Mouse (Mus musculus) lung, embryonic 14.5 days (tissue): ENCODE measurements around the gene Fbxw4. TPM values are rescaled to one million over a fixed set of nuclear protein-coding genes. Genes with fewer than 3 reads are reported as not detected.

ENCODE experiments used
- ATAC-seq: fragments of 200-750 bp; cut with Nextera tagmentation; 2 replicates; pipeline ENCODE4 v1.8.0; 2017; ENCODE audit warnings: mild to moderate bottlenecking, moderate TSS enrichment, moderate library complexity; ENCODE audit not compliant: insufficient read depth
- DNase-seq: peaks from one replicate; pipeline ENCODE4 v3.0.0-alpha.2; 2015
- H3K27ac ChIP-seq: fragments of 300-500 bp; sonication (generic); 2 replicates; pipeline ENCODE4 v1.5.1; 2014; ENCODE audit warnings: low read depth, mild to moderate bottlenecking, moderate library complexity
- H3K27me3 ChIP-seq: fragments of 300-500 bp; sonication (generic); 2 replicates; pipeline ENCODE4 v1.6.1; 2014; ENCODE audit warnings: low read length, control low read depth; ENCODE audit not compliant: insufficient read depth
- H3K36me3 ChIP-seq: fragments of 300-500 bp; sonication (generic); 2 replicates; pipeline ENCODE4 v1.6.1; 2014; ENCODE audit warnings: control low read depth; ENCODE audit not compliant: insufficient read depth
- H3K4me1 ChIP-seq: fragments of 300-500 bp; sonication (generic); 2 replicates; pipeline ENCODE4 v1.6.1; 2014; ENCODE audit warnings: antibody characterized with exemption, control low read depth; ENCODE audit not compliant: insufficient read depth
- H3K4me2 ChIP-seq: fragments of 300-500 bp; sonication (generic); 2 replicates; pipeline ENCODE4 v1.6.1; 2014; ENCODE audit warnings: mild to moderate bottlenecking
- H3K4me3 ChIP-seq: fragments of 300-500 bp; sonication (generic); 2 replicates; pipeline ENCODE4 v1.5.1; 2014; ENCODE audit warnings: low read depth, low read length
- H3K9ac ChIP-seq: fragments of 300-500 bp; sonication (generic); 2 replicates; pipeline ENCODE4 v1.6.1; 2014
- H3K9me3 ChIP-seq: fragments of 300-500 bp; sonication (generic); 2 replicates; pipeline ENCODE4 v1.6.1; 2016; ENCODE audit warnings: low read depth, low read length, control low read depth
- CTCF ChIP-seq: IDR thresholded peaks from 2 replicates; pipeline ENCODE4 v1.5.1; 2016; ENCODE audit warnings: antibody characterized with exemption, low read depth
- WGBS: fragments of 180-500 bp; shearing (Covaris S2); extraction: QIAGEN DNeasy Blood & Tissue Kit; methylation state at CpG from one replicate; pipeline ENCODE4 v1.1.7; 2014; 5-methylcytosine and 5-hydroxymethylcytosine counted together
- polyA plus RNA-seq: library from polyadenylated mRNA; unstranded; fragments of >200 nt; fragmentation: Nextera tagmentation; extraction: Ambion mirVana; gene quantifications from 2 replicates; pipeline ENCODE4 v1.2.1, GENCODE M21; 2014

The Fbxw4 gene
- polyA plus RNA-seq, 1 experiment from 2014 or later: 7.5 TPM

- Histone ChIP-seq H3K4me2 (no peak overlapping the region), H3K36me3 (no peaks in the 10 kb centered on the region), H3K27me3 (no peaks in the 10 kb centered on the region), H3K4me1 (peaks cover 3% of the 10 kb centered on the region; the same call in 1 of the 2 replicates), H3K9ac (no peak overlapping the region), H3K27ac (no peak overlapping the region; the same call in 1 of the 2 replicates), H3K9me3 (no peaks in the 10 kb centered on the region), H3K4me3 (no peak overlapping the region)
- no peak for ATAC-seq
- no peak for DNase-seq
- WGBS: 65% methylated on average over 3 of the region's 3 CpGs
- TF ChIP-seq CTCF: no peak
Observed at GRCm38 (mm10) chr19:45614928-45615327, 45.2 kb downstream of the Fbxw4 start.

- no peak overlapping the region for H3K27ac ChIP-seq
- no peaks in the 10 kb centered on the region for H3K36me3 ChIP-seq
- no peak overlapping the region for H3K4me3 ChIP-seq
- WGBS: 59% methylated on average over 8 of the region's 8 CpGs
- DNase-seq (peak; percentile 57), ATAC-seq (no peak)
- H3K9ac ChIP-seq: no peak overlapping the region
- H3K27me3 ChIP-seq: no peaks in the 10 kb centered on the region
- H3K9me3 ChIP-seq: no peaks in the 10 kb centered on the region
- peaks cover 3% of the 10 kb centered on the region; the same call in 1 of the 2 replicates for H3K4me1 ChIP-seq
- no peak for TF ChIP-seq CTCF
- no peak overlapping the region for H3K4me2 ChIP-seq
Observed at GRCm38 (mm10) chr19:45614375-45614774, 45.7 kb downstream of the Fbxw4 start.

GRCm38 (mm10) chr19:45610823-45611222 lies 49.3 kb downstream of the Fbxw4 start:
- no peak for TF ChIP-seq CTCF
- Histone ChIP-seq H3K4me1 (no peaks in the 10 kb centered on the region), H3K27me3 (no peaks in the 10 kb centered on the region), H3K36me3 (no peaks in the 10 kb centered on the region), H3K9me3 (no peaks in the 10 kb centered on the region), H3K27ac (no peak overlapping the region), H3K4me2 (no peak overlapping the region), H3K4me3 (no peak overlapping the region), H3K9ac (no peak overlapping the region)
- ATAC-seq: no peak
- no peak for DNase-seq
- WGBS: 76% methylated on average over 5 of the region's 5 CpGs

GRCm38 (mm10) chr19:45608648-45609339 lies 51.3 kb downstream of the Fbxw4 start:
- no peak overlapping the region for H3K9ac ChIP-seq
- H3K27ac ChIP-seq: no peak overlapping the region
- no peaks in the 10 kb centered on the region for H3K36me3 ChIP-seq
- DNase-seq: no peak
- no peaks in the 10 kb centered on the region for H3K4me1 ChIP-seq
- WGBS: 83% methylated on average over 13 of the region's 13 CpGs
- no peak overlapping the region for H3K4me2 ChIP-seq
- H3K9me3 ChIP-seq: no peaks in the 10 kb centered on the region
- H3K27me3 ChIP-seq: no peaks in the 10 kb centered on the region
- TF ChIP-seq CTCF: no peak
- no peak overlapping the region for H3K4me3 ChIP-seq
- ATAC-seq: no peak

GRCm38 (mm10) chr19:45607479-45607878 lies 52.6 kb downstream of the Fbxw4 start:
- no peak for TF ChIP-seq CTCF
- H3K27ac ChIP-seq: no peak overlapping the region
- H3K9ac ChIP-seq: no peak overlapping the region
- H3K4me1 ChIP-seq: no peaks in the 10 kb centered on the region
- H3K36me3 ChIP-seq: no peaks in the 10 kb centered on the region
- ATAC-seq: no peak
- no peak overlapping the region for H3K4me3 ChIP-seq
- DNase-seq: no peak
- no peaks in the 10 kb centered on the region for H3K9me3 ChIP-seq
- 44% methylated on average over 7 of the region's 7 CpGs for WGBS
- H3K4me2 ChIP-seq: no peak overlapping the region
- no peaks in the 10 kb centered on the region for H3K27me3 ChIP-seq

- no peaks in the 10 kb centered on the region for H3K27me3 ChIP-seq
- no peak for TF ChIP-seq CTCF
- no peak overlapping the region for H3K4me2 ChIP-seq
- H3K9me3 ChIP-seq: no peaks in the 10 kb centered on the region
- H3K27ac ChIP-seq: no peak overlapping the region
- H3K4me1 ChIP-seq: no peaks in the 10 kb centered on the region
- ATAC-seq: no peak
- no peak overlapping the region for H3K4me3 ChIP-seq
- no peak overlapping the region for H3K9ac ChIP-seq
- DNase-seq: no peak
- H3K36me3 ChIP-seq: no peaks in the 10 kb centered on the region
- 87% methylated on average over 4 of the region's 4 CpGs for WGBS
Observed at GRCm38 (mm10) chr19:45606701-45607100, 53.4 kb downstream of the Fbxw4 start.

- ATAC-seq: no peak
- Histone ChIP-seq H3K27ac (no peak overlapping the region), H3K4me2 (no peak overlapping the region), H3K9ac (no peak overlapping the region), H3K9me3 (no peaks in the 10 kb centered on the region), H3K4me3 (no peak overlapping the region), H3K27me3 (no peaks in the 10 kb centered on the region), H3K36me3 (no peaks in the 10 kb centered on the region), H3K4me1 (no peaks in the 10 kb centered on the region)
- no peak for DNase-seq
- TF ChIP-seq CTCF: no peak
- 57% methylated on average over 5 of the region's 5 CpGs for WGBS
Observed at GRCm38 (mm10) chr19:45602606-45603005, 57.5 kb downstream of the Fbxw4 start.
